Mouse (Mus musculus): ENCODE results near the gene Spty2d1. TPM values are rescaled to one million over a fixed set of nuclear protein-coding genes. Genes with fewer than 3 reads are reported as not detected.

Gene Spty2d1
- polyA plus RNA-seq, 1 experiment from 2014 or later = 15.2 TPM

DNA sequence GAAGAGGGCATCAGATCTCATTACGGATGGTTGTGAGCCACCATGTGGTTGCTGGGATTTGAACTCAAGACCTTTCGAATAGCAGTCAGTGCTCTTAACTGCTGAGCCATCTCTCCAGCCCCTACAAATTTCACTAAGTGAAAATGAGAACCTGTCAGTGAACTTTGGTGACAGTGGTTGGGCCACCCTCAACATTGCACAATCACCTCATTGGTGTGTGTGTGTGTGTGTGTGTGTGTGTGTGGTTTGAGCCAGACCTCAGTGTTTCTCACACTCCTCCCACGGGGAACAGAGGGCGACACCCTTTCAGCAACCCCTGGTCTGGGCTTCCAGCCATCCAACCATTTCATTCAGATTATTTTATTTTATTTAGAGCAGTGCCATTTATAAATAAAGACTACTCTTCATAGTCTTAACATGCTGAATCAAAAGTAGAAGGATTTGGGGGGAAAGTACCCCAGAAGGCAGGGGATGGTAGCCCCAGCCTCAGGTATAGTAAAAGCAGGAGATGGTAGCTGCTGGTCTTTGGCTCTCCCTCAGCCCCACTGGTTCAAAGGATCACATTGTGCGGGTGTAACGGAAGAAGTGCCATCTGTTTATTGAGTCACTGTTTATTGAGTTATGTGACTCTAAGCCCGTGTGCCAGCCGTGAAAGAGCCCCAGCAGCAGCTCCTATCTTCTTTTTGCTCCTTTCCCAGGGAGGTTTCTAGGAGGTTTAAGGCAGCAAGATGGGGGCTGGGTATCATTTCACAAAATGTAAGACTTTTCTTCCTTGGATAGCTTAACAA is 22.3 kb downstream of the Spty2d1 start:
- Histone ChIP-seq H3K4me1 (ENCODE audit: control insufficient read depth, insufficient read depth, low read length) (peaks cover 15% of the 10 kb centered on the region), H3K27me3 (replicated peaks; ENCODE audit: control insufficient read depth, insufficient read depth, low read length) (no peaks in the 10 kb centered on the region), H3K36me3 (ENCODE audit: control insufficient read depth, insufficient read depth, low read length) (no peaks in the 10 kb centered on the region), H3K9me3 (ENCODE audit: control insufficient read depth, low read length) (no peaks in the 10 kb centered on the region), H3K4me2 (ENCODE audit: low read depth, low read length) (no peak overlapping the region), H3K27ac (ENCODE audit: low read length) (no peak overlapping the region), H3K4me3 (ENCODE audit: low read length) (no peak overlapping the region), H3K9ac (ENCODE audit: low read depth, low read length) (no peak overlapping the region)
- no peak for ATAC-seq
- 49% methylated on average over 8 of the region's 8 CpGs for WGBS

DNA sequence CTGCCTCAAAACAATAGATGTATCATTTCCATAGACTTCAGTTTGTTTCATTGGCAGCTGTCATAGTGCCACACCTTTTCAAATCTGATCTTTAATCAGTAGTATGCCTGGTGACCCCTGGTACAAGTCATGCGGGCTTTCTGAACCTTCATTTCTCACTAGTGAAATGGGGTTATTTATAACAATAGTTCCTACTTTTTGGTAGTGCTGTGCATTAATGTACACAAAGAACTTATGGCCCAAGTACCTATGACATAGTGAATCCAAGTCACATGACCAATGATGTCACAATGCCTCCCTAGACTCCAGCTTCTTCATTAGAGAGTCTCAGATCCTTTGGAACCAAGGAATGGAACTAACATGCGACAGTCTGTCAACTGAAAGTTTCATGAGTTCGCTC is 24.9 kb downstream of the Spty2d1 start, which contains the start of gene Gm9999:
Gm9999 (plus strand) TSS at position 301 of the 400 bp plus-strand sequence.
- Histone ChIP-seq H3K27me3 (replicated peaks; ENCODE audit: control insufficient read depth, insufficient read depth, low read length) (no peaks in the 10 kb centered on the region), H3K4me1 (ENCODE audit: control insufficient read depth, insufficient read depth, low read length) (peaks cover 15% of the 10 kb centered on the region), H3K4me3 (ENCODE audit: low read length) (no peak within 1 kb of the TSS), H3K9ac (ENCODE audit: low read depth, low read length) (no peak within 1 kb of the TSS), H3K4me2 (ENCODE audit: low read depth, low read length) (no peak within 1 kb of the TSS), H3K27ac (ENCODE audit: low read length) (no peak within 1 kb of the TSS), H3K36me3 (ENCODE audit: control insufficient read depth, insufficient read depth, low read length) (no peaks in the 10 kb centered on the region), H3K9me3 (ENCODE audit: control insufficient read depth, low read length) (no peaks in the 10 kb centered on the region)
- 90% methylated on average over 3 of the region's 3 CpGs for WGBS
- no peak for ATAC-seq

DNA sequence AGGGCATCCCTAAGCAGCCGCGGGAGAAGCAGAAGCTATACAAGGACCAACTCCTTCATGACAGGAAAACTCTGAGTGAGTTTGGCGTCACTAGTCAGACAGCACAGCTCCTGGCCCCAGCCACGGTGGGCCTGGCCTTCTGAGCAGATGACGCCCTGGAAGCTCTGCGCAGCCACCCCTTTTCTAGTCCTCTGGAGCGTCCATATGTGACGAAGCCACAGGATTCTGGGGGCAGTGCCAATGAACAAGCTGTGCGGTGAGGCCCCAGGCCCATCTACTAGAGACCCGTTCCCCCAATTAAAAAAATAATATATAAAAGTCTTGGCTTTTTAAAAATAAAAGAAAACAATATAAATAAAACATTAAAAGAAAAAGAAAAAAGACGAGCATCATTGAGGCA is 32.8 kb downstream of the Spty2d1 start:
- H3K4me1 ChIP-seq (ENCODE audit: control insufficient read depth, insufficient read depth, low read length) = no peaks in the 10 kb centered on the region
- no peak for ATAC-seq
- H3K9ac ChIP-seq (ENCODE audit: low read depth, low read length) = no peak overlapping the region
- no peaks in the 10 kb centered on the region for H3K36me3 ChIP-seq (ENCODE audit: control insufficient read depth, insufficient read depth, low read length)
- H3K27me3 ChIP-seq (replicated peaks; ENCODE audit: control insufficient read depth, insufficient read depth, low read length) = no peaks in the 10 kb centered on the region
- no peak overlapping the region for H3K27ac ChIP-seq (ENCODE audit: low read length)
- 87% methylated on average over 11 of the region's 11 CpGs for WGBS
- no peak overlapping the region for H3K4me3 ChIP-seq (ENCODE audit: low read length)
- H3K9me3 ChIP-seq (ENCODE audit: control insufficient read depth, low read length) = no peaks in the 10 kb centered on the region
- no peak overlapping the region for H3K4me2 ChIP-seq (ENCODE audit: low read depth, low read length)

DNA sequence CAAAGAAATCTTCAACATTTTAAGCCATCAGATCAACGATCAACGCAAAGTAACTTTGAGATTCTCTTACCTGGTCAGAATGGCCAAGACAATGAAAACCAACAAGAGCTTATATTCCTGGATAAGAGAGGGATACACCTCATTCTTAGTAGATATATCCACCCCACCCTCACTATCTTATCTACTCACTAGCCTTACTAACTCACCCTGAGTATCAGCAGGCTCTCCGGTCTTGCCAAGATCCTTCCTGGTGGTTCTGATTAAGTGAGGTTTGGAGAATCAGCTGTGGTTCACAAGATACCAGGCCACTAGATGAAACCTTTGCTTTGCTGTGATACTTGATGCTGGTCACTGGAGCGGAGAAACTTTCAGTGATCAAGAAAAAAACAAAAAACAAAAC is 33.6 kb downstream of the Spty2d1 start:
- H3K9me3 ChIP-seq (ENCODE audit: control insufficient read depth, low read length) = no peaks in the 10 kb centered on the region
- no peak overlapping the region for H3K9ac ChIP-seq (ENCODE audit: low read depth, low read length)
- no peaks in the 10 kb centered on the region for H3K4me1 ChIP-seq (ENCODE audit: control insufficient read depth, insufficient read depth, low read length)
- H3K4me2 ChIP-seq (ENCODE audit: low read depth, low read length) = no peak overlapping the region
- no peaks in the 10 kb centered on the region for H3K36me3 ChIP-seq (ENCODE audit: control insufficient read depth, insufficient read depth, low read length)
- WGBS = 95% methylated on average over 4 of the region's 4 CpGs
- no peak for ATAC-seq
- no peak overlapping the region for H3K4me3 ChIP-seq (ENCODE audit: low read length)
- H3K27ac ChIP-seq (ENCODE audit: low read length) = no peak overlapping the region
- H3K27me3 ChIP-seq (replicated peaks; ENCODE audit: control insufficient read depth, insufficient read depth, low read length) = no peaks in the 10 kb centered on the region

DNA sequence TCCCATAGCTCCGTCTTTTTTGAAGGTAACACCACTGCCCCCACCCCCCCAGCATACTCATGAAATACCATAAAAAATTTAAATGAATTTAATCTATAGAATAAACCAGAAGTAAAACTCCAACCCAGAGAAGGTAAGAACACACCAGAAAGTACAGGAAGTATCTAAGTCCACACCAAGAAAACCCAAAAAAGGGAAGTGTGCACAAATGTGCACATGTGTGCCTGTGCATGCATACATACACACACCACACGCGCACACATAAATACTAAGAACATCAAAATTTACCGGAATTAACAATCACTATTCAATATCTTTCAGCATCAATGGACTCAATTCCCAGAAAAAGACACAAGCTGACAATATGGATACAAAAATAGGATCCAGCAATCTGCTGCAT is 38.3 kb downstream of the Spty2d1 start:
- 88% methylated on average over 4 of the region's 4 CpGs for WGBS
- ATAC-seq = no peak
- no peak overlapping the region for H3K9ac ChIP-seq (ENCODE audit: low read depth, low read length)
- H3K4me1 ChIP-seq (ENCODE audit: control insufficient read depth, insufficient read depth, low read length) = no peaks in the 10 kb centered on the region
- no peak overlapping the region for H3K27ac ChIP-seq (ENCODE audit: low read length)
- no peaks in the 10 kb centered on the region for H3K36me3 ChIP-seq (ENCODE audit: control insufficient read depth, insufficient read depth, low read length)
- no peaks in the 10 kb centered on the region for H3K9me3 ChIP-seq (ENCODE audit: control insufficient read depth, low read length)
- H3K27me3 ChIP-seq (replicated peaks; ENCODE audit: control insufficient read depth, insufficient read depth, low read length) = no peaks in the 10 kb centered on the region
- H3K4me2 ChIP-seq (ENCODE audit: low read depth, low read length) = no peak overlapping the region
- no peak overlapping the region for H3K4me3 ChIP-seq (ENCODE audit: low read length)

DNA sequence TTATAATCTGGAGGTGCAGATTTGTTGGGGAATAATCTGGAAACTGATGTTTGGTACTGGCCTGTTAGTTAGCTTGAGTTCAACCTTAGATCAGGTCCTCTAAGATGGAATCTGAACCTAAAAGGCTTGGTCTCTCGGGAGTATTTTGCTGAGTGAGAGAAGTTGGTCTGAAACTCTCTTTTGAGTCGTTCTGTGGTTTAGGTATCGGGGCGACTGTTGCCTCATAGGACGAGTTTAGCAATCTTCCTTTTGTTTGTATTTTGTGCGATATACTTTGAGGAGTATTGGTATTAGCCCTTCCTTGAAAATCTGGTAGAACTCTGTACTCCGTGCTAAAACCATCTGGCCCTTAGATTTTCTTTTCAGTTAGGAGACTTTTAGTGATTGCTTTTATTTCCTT is 44.1 kb downstream of the Spty2d1 start:
- no peaks in the 10 kb centered on the region for H3K36me3 ChIP-seq (ENCODE audit: control insufficient read depth, insufficient read depth, low read length)
- WGBS = 84% methylated on average over 7 of the region's 7 CpGs
- H3K4me3 ChIP-seq (ENCODE audit: low read length) = no peak overlapping the region
- peaks cover 3% of the 10 kb centered on the region; the same call in 1 of the 2 replicates for H3K27me3 ChIP-seq (replicated peaks; ENCODE audit: control insufficient read depth, insufficient read depth, low read length)
- H3K4me2 ChIP-seq (ENCODE audit: low read depth, low read length) = no peak overlapping the region
- no peak for ATAC-seq
- H3K9ac ChIP-seq (ENCODE audit: low read depth, low read length) = no peak overlapping the region
- H3K9me3 ChIP-seq (ENCODE audit: control insufficient read depth, low read length) = no peaks in the 10 kb centered on the region
- peaks cover 6% of the 10 kb centered on the region for H3K4me1 ChIP-seq (ENCODE audit: control insufficient read depth, insufficient read depth, low read length)
- no peak overlapping the region for H3K27ac ChIP-seq (ENCODE audit: low read length)

DNA sequence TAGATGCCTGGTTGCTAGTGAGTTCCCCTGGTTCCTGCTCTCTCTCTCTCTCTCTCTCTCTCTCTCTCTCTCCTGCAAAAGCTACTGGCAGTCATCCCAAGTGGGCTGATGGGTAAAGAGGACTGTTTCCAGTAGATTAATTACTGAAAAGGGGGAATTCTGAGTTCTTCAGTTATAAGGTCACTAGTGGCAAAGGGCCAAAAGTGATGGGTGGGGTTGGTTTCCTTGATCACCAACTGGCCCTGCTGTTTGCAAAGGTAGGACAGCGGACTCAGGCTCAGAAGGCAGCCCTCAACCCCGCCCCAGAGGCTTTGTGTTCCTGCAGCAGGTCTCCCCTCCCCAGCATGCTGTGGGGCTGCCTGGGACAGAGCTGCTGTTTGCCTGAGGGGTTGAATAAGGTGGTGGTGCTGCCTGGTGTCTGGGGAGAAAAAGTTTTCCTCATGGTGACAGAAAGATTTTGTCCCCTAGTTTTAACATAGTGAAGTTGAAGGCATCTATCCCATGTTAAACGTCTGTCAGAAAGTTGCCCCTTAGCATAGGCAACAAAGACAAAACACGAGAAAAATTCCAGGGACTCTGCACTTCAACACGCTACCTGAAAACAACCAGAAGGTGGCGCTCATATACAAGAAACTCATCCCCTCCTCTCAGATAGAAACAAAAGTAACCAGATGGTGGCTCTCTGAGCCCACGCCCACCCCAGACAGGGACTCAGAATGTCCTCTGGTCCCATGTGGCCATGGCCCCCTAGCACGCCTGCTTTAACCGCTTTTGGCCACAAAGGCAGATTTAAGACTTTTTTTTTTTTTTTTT is 45.2 kb downstream of the Spty2d1 start:
- H3K36me3 ChIP-seq (ENCODE audit: control insufficient read depth, insufficient read depth, low read length) = no peaks in the 10 kb centered on the region
- WGBS = 2% methylated on average over 9 of the region's 9 CpGs
- no peak overlapping the region for H3K4me3 ChIP-seq (ENCODE audit: low read length)
- H3K27ac ChIP-seq (ENCODE audit: low read length) = peak overlapping the region; percentile 67
- no peaks in the 10 kb centered on the region for H3K9me3 ChIP-seq (ENCODE audit: control insufficient read depth, low read length)
- peak overlapping the region; percentile 16; the same call in 1 of the 2 replicates for H3K9ac ChIP-seq (ENCODE audit: low read depth, low read length)
- peaks cover 9% of the 10 kb centered on the region for H3K4me1 ChIP-seq (ENCODE audit: control insufficient read depth, insufficient read depth, low read length)
- ATAC-seq = peak; percentile 54
- peaks cover 3% of the 10 kb centered on the region; the same call in 1 of the 2 replicates for H3K27me3 ChIP-seq (replicated peaks; ENCODE audit: control insufficient read depth, insufficient read depth, low read length)
- H3K4me2 ChIP-seq (ENCODE audit: low read depth, low read length) = peak overlapping the region; percentile 23; the same call in 1 of the 2 replicates

DNA sequence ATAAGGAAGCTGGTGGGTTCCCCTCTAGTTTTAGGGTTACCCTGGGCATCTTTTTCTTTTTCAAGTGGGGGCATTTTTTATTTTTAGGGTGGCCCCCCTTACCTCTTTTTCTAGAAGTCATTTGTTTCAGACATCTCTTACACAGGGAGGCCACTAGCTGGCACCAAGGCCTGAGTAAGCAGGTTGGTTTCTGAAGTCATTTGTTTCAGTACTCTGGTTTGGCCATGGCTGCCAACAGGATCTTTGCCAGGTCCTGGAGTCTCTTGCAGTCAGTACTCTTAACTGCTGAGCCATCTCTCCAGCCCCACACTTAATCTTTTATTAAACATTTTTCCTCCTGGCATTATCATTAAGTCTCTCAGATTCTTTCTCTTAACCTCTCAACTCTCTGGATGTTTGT is 46.1 kb downstream of the Spty2d1 start:
- Histone ChIP-seq H3K27ac (ENCODE audit: low read length) (no peak overlapping the region), H3K9ac (ENCODE audit: low read depth, low read length) (no peak overlapping the region), H3K4me2 (ENCODE audit: low read depth, low read length) (no peak overlapping the region), H3K9me3 (ENCODE audit: control insufficient read depth, low read length) (no peaks in the 10 kb centered on the region), H3K36me3 (ENCODE audit: control insufficient read depth, insufficient read depth, low read length) (no peaks in the 10 kb centered on the region), H3K4me3 (ENCODE audit: low read length) (no peak overlapping the region), H3K27me3 (replicated peaks; ENCODE audit: control insufficient read depth, insufficient read depth, low read length) (peaks cover 3% of the 10 kb centered on the region; the same call in 1 of the 2 replicates), H3K4me1 (ENCODE audit: control insufficient read depth, insufficient read depth, low read length) (peaks cover 14% of the 10 kb centered on the region)
- no peak for ATAC-seq

DNA sequence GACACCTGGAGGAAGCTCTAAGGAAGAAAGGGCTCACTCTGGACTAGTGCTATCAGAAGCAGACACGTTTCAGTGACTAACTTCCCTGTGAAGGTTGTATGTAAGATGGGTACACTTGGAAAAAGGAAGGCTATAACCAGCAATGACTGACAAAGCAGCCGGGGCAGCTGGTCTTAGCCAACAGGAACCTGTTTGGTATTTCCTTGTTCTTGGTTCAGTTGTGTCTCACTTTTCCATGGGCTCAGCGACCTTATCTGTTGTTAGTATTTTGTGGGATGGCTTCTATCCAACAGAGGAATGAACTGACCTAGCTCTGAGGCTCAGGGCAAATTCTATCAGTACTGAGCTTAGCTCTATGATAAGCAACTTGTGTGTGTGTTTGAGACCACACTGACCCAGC is 47.2 kb downstream of the Spty2d1 start:
- Histone ChIP-seq H3K4me1 (ENCODE audit: control insufficient read depth, insufficient read depth, low read length) (peaks cover 16% of the 10 kb centered on the region), H3K27ac (ENCODE audit: low read length) (no peak overlapping the region), H3K4me3 (ENCODE audit: low read length) (no peak overlapping the region), H3K27me3 (replicated peaks; ENCODE audit: control insufficient read depth, insufficient read depth, low read length) (peaks cover 3% of the 10 kb centered on the region; the same call in 1 of the 2 replicates), H3K36me3 (ENCODE audit: control insufficient read depth, insufficient read depth, low read length) (no peaks in the 10 kb centered on the region), H3K9me3 (ENCODE audit: control insufficient read depth, low read length) (no peaks in the 10 kb centered on the region), H3K9ac (ENCODE audit: low read depth, low read length) (no peak overlapping the region), H3K4me2 (ENCODE audit: low read depth, low read length) (no peak overlapping the region)
- 63% methylated on average over 3 of the region's 3 CpGs for WGBS
- ATAC-seq = no peak

All from intestine, embryonic 16.5 days (tissue).